Mouse (Mus musculus): ENCODE data around the gene Kcnn3. TPM values are rescaled to one million over a fixed set of nuclear protein-coding genes. Genes with fewer than 3 reads are reported as not detected.

Kcnn3 gene
- polyA plus RNA-seq, 1 experiment: 0.28 TPM

DNA sequence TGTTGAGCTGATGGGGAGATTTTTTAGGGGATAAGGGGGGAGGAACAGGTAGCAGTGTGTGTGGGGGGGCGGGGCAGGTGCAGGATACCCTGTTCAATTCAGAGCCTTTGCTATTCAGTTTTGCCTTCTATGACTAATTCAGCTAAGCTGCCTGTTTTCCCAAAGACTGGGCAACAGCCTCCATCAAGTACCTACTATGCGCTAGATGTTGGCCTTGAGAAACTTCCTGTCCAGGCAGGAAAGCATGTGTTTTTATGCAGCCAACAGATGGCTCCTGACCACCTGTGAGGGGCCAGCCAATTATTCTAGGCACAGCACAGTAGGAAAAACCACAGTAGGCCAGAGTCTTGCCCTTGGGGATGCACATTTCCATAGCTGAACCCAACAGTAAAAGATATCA lies 15.2 kb downstream of the Kcnn3 start:
- H3K27ac ChIP-seq (replicated peaks; ENCODE audit: low read depth, low read length): no peak overlapping the region
- H3K4me1 ChIP-seq (ENCODE audit: control insufficient read depth, insufficient read depth, insufficient read length, low read length): no peaks in the 10 kb centered on the region
- no peak overlapping the region for H3K4me3 ChIP-seq (ENCODE audit: insufficient read depth, low read depth, low read length)

DNA sequence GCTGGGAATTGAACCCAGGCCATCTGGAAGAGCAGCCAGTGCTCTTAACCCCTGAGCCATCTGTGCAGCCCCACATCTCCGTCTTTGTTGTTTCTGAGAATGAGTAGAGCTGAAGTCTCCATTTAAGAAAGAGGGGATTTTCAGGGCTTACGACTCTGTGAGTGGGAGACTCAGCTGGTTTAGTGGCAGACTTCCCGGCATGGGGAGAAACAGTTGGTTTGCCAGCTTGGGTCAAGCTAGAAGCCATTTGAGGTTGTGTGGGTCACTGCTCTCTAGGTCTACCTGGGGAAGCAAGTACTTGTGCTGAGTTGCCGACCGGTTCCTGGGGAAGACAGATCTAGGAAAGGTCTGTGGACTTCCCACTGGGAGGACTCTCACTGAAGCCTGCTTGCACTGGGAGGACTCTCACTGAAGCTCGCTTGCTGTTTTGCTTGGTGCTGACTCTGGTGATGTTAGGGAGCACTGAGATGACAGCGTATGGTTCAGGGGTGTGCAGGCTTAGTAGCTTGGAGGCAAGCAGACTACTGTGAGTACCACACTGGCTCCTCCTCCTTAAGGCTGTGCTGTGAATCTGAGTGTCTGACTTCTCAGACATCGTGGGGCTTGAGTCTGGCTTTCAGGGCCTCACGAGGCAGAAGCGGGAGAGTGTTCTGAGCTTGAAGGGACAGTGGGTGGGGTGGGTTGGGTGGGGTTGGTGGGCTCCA lies 19.2 kb downstream of the Kcnn3 start:
- H3K4me1 ChIP-seq (ENCODE audit: control insufficient read depth, insufficient read depth, insufficient read length, low read length): no peaks in the 10 kb centered on the region
- no peak overlapping the region for H3K27ac ChIP-seq (replicated peaks; ENCODE audit: low read depth, low read length)
- no peak overlapping the region for H3K4me3 ChIP-seq (ENCODE audit: insufficient read depth, low read depth, low read length)

DNA sequence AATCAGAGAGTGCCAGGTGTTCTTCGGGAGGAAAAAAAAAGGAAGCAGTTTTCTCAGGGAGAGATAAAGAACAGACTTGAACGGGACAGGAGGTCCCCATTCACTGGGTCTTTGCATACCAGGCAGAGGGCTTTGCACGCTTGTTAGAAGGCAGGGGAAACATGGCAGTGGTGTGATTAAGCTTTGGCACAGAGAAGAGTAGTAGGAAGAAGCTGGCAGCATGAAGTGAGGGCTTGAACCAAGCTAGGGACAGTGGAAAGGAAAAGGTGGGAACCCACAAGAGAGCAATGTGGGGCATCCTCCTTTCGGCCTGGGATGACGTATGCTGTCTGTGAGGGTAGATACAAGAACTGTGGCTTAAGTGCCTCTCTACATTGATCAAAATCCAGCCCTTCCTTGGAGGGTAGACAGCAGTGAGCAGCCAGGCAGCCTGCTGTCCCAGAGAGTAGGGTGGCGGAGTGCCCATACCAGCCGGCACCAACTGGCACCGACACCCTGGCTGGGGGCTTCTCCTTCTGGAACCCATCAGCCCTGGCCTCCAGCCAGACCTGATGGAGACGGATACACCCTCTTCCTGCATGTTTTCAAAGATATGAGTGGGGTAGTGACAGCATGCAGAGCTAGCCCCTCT lies 19.9 kb downstream of the Kcnn3 start:
- Histone ChIP-seq H3K4me1 (ENCODE audit: control insufficient read depth, insufficient read depth, insufficient read length, low read length) (no peaks in the 10 kb centered on the region), H3K4me3 (ENCODE audit: insufficient read depth, low read depth, low read length) (no peak overlapping the region), H3K27ac (replicated peaks; ENCODE audit: low read depth, low read length) (no peak overlapping the region)

DNA sequence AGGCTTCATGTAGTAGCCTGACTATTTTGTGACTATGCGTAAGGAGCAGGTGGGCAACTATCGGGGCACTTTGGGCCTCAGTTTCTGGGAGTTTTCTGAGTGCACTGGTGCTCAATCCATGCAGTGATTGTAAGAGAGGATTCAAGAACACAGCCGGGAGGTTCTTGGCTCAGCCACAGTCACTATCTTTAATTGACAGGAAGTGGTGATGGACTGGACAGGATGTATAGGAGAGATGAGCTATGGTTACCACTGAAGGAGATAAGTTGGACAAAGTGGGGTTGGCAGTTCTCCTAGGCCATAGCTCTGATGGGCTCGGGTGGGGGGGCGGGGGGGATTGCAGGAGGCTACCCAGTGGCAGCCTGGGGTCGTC lies 20.4 kb downstream of the Kcnn3 start:
- H3K4me3 ChIP-seq (ENCODE audit: insufficient read depth, low read depth, low read length): no peak overlapping the region
- H3K27ac ChIP-seq (replicated peaks; ENCODE audit: low read depth, low read length): no peak overlapping the region
- no peaks in the 10 kb centered on the region for H3K4me1 ChIP-seq (ENCODE audit: control insufficient read depth, insufficient read depth, insufficient read length, low read length)

DNA sequence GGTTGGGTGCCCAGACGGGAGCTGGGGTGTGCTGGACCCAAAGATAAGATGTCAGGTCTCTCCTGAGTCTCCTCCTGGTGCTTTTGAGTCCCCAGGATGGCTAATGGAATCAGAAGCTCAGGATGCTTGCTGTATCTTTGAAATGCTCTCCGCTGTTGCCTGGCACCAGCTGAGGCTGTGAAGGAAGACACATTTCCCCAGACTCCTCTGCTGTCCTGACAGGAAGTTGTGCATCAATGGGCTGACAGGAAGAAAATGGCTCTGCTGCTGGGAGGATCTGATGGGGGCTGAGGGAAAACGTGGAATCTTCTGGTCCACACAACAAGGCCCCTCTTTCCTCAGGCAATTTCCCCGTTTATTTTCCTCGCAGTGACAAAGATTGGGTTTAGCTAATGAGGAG lies 27.0 kb downstream of the Kcnn3 start:
- Histone ChIP-seq H3K4me1 (ENCODE audit: control insufficient read depth, insufficient read depth, insufficient read length, low read length) (no peaks in the 10 kb centered on the region), H3K4me3 (ENCODE audit: insufficient read depth, low read depth, low read length) (no peak overlapping the region), H3K27ac (replicated peaks; ENCODE audit: low read depth, low read length) (no peak overlapping the region)

DNA sequence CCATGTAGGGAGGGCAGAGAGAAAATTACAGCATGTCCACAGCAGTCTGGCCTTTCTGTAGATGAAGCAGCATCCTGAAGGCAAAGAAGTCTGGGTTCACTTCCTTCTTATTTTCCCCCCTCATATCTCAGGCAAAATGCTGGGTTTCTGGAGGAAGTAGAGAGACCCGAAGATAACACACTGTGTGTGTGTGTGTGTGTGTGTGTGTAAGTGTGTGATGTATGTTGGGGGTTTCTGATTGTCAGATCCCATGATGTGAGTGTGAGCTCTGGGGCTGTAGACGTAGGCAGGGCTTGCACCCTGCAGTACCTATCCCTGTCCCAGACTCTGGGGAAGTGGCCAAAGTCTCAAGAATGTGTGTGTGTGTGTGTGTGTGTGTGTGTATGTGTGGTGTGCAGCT lies 28.8 kb downstream of the Kcnn3 start:
- H3K4me1 ChIP-seq (ENCODE audit: control insufficient read depth, insufficient read depth, insufficient read length, low read length): no peaks in the 10 kb centered on the region
- no peak overlapping the region for H3K4me3 ChIP-seq (ENCODE audit: insufficient read depth, low read depth, low read length)
- H3K27ac ChIP-seq (replicated peaks; ENCODE audit: low read depth, low read length): no peak overlapping the region

DNA sequence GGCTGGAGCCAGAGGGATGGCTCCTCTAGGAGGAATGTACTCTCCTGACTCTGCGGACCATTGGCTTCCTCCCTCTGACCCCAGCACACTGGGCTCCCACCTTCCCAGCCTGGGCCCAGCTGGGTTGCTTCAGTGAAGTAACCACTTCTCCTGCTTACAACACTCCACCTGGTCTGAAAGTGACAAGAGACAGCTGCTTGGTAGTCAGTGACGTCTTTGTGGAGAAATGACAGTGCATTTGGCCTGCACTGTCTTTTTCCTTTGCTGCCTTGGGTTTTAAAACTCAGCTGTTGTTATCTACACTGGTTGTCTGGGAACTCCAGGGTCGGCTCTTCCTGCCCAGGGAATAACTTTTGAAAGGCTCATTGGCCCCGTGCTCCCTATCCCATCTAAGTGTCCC lies 29.5 kb downstream of the Kcnn3 start:
- Histone ChIP-seq H3K4me3 (ENCODE audit: insufficient read depth, low read depth, low read length) (no peak overlapping the region), H3K4me1 (ENCODE audit: control insufficient read depth, insufficient read depth, insufficient read length, low read length) (no peaks in the 10 kb centered on the region), H3K27ac (replicated peaks; ENCODE audit: low read depth, low read length) (no peak overlapping the region)

DNA sequence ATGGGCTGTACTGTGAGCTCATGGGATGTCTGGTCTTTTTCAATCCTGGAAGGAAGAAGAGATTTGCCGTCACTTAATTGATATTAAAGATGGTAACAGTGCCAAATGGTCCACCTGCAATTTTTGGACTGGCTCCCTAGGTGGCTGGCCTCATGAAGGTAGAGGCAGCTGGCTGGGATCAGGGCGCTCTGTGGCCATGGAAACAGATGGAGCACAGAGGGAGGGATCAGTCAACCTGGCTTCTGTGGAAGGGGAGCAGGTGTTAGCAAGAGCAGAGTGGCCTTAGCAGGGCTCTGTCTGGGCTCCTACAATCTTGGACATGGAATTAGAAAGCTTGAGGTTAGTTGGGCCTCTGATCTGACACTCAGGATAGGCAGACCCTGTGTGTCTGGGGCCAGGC lies 31.9 kb downstream of the Kcnn3 start:
- H3K27ac ChIP-seq (replicated peaks; ENCODE audit: low read depth, low read length): no peak overlapping the region
- no peaks in the 10 kb centered on the region for H3K4me1 ChIP-seq (ENCODE audit: control insufficient read depth, insufficient read depth, insufficient read length, low read length)
- H3K4me3 ChIP-seq (ENCODE audit: insufficient read depth, low read depth, low read length): no peak overlapping the region

DNA sequence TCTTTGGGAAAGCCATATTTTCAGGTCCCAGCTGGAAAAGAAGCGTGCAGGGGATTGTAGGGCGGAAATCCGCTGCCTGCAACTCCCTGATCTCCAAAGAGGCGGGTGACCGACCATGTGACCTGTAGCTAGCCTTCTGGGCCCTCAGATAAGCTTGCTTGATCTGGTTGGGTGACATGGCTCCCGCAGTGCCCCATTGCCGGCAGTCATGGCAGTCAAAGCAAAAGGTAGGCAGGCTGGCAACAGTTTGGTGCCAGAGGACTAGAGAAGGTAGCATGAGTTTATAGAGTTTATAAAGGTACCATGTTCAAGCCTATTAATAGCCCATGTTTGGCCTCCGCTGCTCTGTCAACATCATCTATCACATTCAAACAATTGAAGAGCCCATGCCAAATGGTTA lies 33.5 kb downstream of the Kcnn3 start:
- Histone ChIP-seq H3K4me1 (ENCODE audit: control insufficient read depth, insufficient read depth, insufficient read length, low read length) (no peaks in the 10 kb centered on the region), H3K4me3 (ENCODE audit: insufficient read depth, low read depth, low read length) (no peak overlapping the region), H3K27ac (replicated peaks; ENCODE audit: low read depth, low read length) (no peak overlapping the region)

DNA sequence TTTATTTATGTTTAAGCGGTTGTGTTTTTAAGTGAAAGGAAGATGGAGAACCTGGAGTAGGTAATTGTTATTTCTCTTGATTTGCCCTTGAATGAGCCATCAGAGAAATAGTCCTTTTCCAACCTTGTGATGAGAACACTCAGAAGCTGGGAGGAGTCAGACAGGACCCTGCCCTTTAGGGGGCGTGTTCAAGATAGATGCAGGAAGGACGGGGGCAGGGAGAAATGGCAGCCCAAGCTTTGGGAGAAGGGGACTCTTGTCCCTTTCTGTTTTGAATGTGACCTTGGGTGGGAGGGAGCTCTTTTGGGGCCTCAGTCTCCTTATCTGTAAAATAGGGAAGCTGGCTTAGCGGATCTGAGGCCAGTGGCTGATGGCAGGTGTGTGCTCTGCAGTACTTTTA lies 34.0 kb downstream of the Kcnn3 start:
- Histone ChIP-seq H3K4me1 (ENCODE audit: control insufficient read depth, insufficient read depth, insufficient read length, low read length) (no peaks in the 10 kb centered on the region), H3K4me3 (ENCODE audit: insufficient read depth, low read depth, low read length) (no peak overlapping the region), H3K27ac (replicated peaks; ENCODE audit: low read depth, low read length) (no peak overlapping the region)

DNA sequence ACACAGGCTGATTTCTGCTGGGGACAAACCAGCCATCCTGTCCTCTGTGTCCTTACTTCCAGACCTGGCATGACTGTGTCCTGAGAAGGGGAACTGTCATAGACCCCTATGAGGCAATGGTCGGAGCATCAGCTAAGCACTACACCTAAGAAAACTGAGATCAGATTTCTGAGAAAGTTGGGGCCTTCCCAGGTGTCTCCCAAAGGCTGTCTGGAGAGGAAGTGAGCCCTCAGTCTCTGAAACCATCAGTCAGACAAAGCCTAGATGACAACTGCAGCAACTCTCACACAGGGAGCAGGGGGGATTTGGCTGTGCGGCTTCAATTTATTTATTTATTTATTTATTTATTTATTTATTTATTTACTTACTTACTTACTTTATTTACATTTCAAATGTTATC lies 34.6 kb downstream of the Kcnn3 start:
- Histone ChIP-seq H3K27ac (replicated peaks; ENCODE audit: low read depth, low read length) (no peak overlapping the region), H3K4me1 (ENCODE audit: control insufficient read depth, insufficient read depth, insufficient read length, low read length) (no peaks in the 10 kb centered on the region), H3K4me3 (ENCODE audit: insufficient read depth, low read depth, low read length) (no peak overlapping the region)

DNA sequence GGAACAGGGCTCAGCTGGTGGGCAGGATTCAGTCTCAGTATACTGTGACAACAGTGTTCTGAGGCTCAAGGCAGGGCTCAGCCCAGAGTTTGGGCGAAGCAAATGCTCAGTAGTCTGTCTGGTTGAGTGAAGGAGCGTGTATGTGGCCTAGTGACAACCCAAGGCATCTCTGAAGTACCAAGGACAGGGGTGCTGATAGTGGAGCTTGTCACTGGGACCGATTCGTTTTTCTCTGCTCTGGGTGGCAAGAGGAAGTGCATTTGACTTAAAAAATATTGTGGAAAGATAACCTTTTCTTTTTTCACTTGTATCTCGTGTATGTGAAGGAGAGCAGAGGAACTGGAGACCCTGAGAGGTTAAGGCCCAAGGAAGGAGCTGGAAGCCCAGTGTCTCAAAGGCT lies 37.8 kb downstream of the Kcnn3 start:
- H3K4me1 ChIP-seq (ENCODE audit: control insufficient read depth, insufficient read depth, insufficient read length, low read length): no peaks in the 10 kb centered on the region
- H3K27ac ChIP-seq (replicated peaks; ENCODE audit: low read depth, low read length): no peak overlapping the region
- no peak overlapping the region for H3K4me3 ChIP-seq (ENCODE audit: insufficient read depth, low read depth, low read length)

DNA sequence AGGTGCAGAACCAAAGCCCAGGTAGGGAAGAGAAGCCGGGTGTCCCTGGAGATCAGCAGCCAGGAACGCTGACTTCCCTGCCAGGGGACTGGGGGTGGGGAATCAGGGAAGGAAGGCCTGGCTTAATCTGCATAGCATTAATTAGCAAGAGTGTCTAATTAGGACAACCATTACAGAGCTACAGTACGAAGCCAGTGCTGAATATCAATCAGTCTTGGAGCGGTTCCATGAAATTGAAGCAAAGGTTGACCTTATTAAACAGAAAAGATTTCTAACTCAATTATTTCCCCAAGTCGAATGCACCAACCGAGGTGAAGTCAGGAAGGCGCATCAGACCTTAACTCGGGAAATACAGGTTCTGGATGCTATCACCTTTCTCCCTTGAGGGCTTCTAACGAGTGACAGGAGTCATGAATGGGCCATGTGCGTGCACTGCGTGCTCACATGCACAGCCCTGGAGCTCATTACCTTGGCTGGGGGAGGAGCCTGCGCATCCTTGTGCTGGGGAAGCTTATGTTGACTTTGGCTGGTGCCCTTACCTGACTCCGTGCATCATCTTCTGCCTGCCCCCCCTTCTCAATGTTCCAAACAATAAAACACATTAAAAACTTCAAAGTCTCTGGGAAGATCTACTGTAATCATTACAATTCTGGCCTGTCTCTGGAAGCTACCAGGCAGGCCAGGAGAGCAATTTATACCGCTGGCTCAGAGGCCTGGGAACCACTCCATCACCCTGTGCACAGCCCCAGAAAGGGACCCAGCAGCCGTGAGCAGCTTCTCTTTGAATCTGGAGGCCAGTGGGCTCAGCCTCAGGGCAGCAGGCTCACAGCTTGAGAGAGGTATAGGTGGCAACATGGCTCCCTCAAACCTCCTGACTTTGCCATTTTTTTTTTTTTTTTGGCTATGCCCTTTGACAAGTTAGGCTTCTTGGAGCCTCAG lies 39.3 kb downstream of the Kcnn3 start:
- no peaks in the 10 kb centered on the region for H3K4me1 ChIP-seq (ENCODE audit: control insufficient read depth, insufficient read depth, insufficient read length, low read length)
- H3K27ac ChIP-seq (replicated peaks; ENCODE audit: low read depth, low read length): no peak overlapping the region
- H3K4me3 ChIP-seq (ENCODE audit: insufficient read depth, low read depth, low read length): no peak overlapping the region

DNA sequence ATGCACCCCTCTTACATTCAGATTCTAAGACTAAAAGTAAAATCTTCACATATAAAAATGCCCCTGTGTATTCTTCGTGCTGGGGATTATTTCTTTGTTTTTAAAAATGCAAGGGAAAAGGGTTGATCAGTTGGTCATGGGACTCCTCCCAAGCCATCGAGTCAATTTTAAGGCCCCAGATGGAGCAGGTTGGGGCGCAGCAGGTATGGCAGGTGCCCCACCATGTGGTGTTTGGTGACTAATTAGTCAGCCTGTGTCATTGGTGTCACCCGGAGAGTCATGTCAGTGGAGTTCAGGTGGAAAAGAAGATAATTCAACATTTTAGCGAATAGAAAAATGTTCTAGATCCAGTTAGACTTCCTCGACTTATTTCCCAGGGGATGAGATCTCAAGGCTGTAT lies 41.4 kb downstream of the Kcnn3 start:
- Histone ChIP-seq H3K4me3 (ENCODE audit: insufficient read depth, low read depth, low read length) (no peak overlapping the region), H3K4me1 (ENCODE audit: control insufficient read depth, insufficient read depth, insufficient read length, low read length) (no peaks in the 10 kb centered on the region), H3K27ac (replicated peaks; ENCODE audit: low read depth, low read length) (no peak overlapping the region)

DNA sequence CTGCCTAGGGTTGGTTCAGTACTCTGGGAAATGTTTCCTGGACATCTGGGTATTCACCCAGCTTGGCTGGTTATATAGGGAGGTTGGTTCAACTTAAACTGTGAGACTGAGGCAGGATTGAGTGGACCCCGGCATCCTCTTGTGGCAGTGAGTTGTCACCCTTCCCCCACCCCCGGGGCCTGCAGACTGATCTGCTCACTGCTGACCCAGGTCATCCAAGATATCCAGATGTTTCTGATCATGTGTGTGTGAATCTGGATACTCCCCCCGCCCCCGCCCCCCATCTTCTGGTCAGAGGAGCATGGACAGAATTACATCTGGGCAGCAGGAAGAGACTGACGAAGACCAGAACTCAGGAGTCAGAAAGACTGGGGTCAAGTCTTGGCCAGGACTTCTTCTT lies 45.4 kb downstream of the Kcnn3 start:
- no peak overlapping the region for H3K4me3 ChIP-seq (ENCODE audit: insufficient read depth, low read depth, low read length)
- no peaks in the 10 kb centered on the region for H3K4me1 ChIP-seq (ENCODE audit: control insufficient read depth, insufficient read depth, insufficient read length, low read length)
- H3K27ac ChIP-seq (replicated peaks; ENCODE audit: low read depth, low read length): no peak overlapping the region
